Mouse (Mus musculus) CD4-positive, CD25-positive, alpha-beta regulatory T cell, adult 2 months (primary cell): Measurements from ENCODE around the gene Hist1h3d.

Experiments
- DNase-seq: peaks from one replicate; pipeline ENCODE4 v3.0.0-alpha.2; 2012; ENCODE audit warnings: low read depth, low spot score

Hist1h3d gene

GRCm38 (mm10) chr13:23621532-23622174, 46.1 kb downstream of the Hist1h3d start:
- peak; percentile 90 for DNase-seq

DNA sequence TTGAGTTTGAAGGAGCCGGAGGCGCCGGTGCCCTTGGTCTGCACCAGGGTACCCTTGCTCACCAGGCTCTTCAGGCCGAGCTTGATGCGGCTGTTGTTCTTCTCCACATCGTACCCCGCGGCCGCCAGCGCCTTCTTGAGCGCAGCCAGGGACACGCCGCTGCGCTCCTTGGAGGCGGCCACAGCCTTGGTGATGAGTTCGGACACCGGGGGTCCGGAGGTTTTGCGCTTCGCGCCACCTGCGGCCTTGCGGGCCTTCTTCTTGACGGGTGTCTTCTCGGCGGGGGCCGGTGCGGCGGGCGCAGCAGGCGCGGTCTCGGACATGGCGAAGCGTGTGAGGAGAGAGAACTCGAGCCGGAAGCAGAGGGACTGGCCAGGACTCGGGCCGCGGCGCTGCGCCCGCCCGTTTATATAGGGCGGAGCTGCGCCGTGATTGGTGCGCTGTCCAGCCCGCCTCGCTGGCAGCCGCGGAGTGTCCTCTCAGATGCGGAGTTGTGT, 46.7 kb downstream of the Hist1h3d start, which contains the start of gene Hist1h1e:
Gene Hist1h1e, minus strand, starts transcription at position 384 of the 497 bp plus-strand sequence.
- DNase-seq = peak; percentile 85

- DNase-seq = peak; percentile 27
These were observed 47.4 kb downstream of the Hist1h3d start for GRCm38 (mm10) chr13:23622861-23623450.
